Mouse (Mus musculus): ENCODE measurements at regions not wholly inside any gene's neighbourhood (a gene's known extent, or its start where the extent isn't known, plus 50 kb on each side); places are given as distances from the start of the nearest gene placed in this dataset.

DNA sequence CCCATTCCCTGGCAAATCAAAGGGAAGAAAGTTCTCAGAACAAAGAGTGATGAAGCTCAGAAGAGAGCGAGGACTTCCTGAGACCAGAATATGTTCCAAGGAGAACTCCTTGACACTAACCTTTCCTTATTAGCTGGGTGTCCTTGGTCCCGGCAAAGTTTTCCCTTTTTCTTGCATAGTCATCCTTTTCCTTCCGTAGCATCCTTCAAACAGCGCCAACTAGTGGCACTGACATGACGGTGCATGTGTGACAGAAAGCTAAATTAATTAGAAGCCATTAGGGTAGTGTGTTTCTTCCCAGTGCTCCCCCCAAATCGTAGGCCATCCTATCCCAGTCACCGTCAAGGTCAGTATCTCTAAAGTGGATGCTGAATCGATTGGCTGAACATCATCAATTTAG lies 100.5 kb upstream of the Cand1 start:
- TF ChIP-seq CTCF (IDR thresholded peaks at IDR 0.05; ENCODE audit: borderline replicate concordance, control insufficient read depth, extremely low read depth, insufficient read depth, low read length, poor library complexity) (no peak), POLR2A (IDR thresholded peaks at IDR 0.05; ENCODE audit: control insufficient read depth, extremely low read depth, insufficient read depth, low read length, poor library complexity) (no peak)
